Mouse (Mus musculus) hindbrain, embryonic 10.5 days (tissue): ENCODE measurements at regions not wholly inside any gene's neighbourhood (a gene's known extent, or its start where the extent isn't known, plus 50 kb on each side); places are given as distances from the start of the nearest gene placed in this dataset.

Source experiments
- DNase-seq: peaks from one replicate; pipeline ENCODE4 v3.0.0-alpha.2; 2017; ENCODE audit warnings: low spot score
- H3K27ac ChIP-seq: fragments of 300-500 bp; sonication (generic); 2 replicates; pipeline ENCODE4 v1.5.1; 2016; ENCODE audit warnings: mild to moderate bottlenecking, moderate library complexity
- H3K27me3 ChIP-seq: fragments of 300-500 bp; sonication (generic); 2 replicates; pipeline ENCODE4 v1.6.1; 2016; ENCODE audit warnings: mild to moderate bottlenecking; ENCODE audit not compliant: poor library complexity, insufficient read depth, severe bottlenecking
- H3K36me3 ChIP-seq: fragments of 300-500 bp; sonication (generic); 2 replicates; pipeline ENCODE4 v1.6.1; 2016; ENCODE audit warnings: mild to moderate bottlenecking, moderate library complexity
- H3K4me1 ChIP-seq: fragments of 300-500 bp; sonication (generic); replicated peaks from 2 replicates; pipeline ENCODE4 v1.6.1; 2016; ENCODE audit warnings: mild to moderate bottlenecking
- H3K4me3 ChIP-seq: fragments of 300-500 bp; sonication (generic); 2 replicates; pipeline ENCODE4 v1.5.1; 2016; ENCODE audit warnings: mild to moderate bottlenecking, moderate library complexity
- H3K9me3 ChIP-seq: fragments of 300-500 bp; sonication (generic); 2 replicates; pipeline ENCODE4 v1.6.1; 2016; ENCODE audit warnings: mild to moderate bottlenecking, moderate library complexity
- WGBS: fragments of 180-500 bp; shearing (Covaris S2); methylation state at CpG from one replicate; pipeline ENCODE4 v1.1.7; 2016; 5-methylcytosine and 5-hydroxymethylcytosine counted together

DNA sequence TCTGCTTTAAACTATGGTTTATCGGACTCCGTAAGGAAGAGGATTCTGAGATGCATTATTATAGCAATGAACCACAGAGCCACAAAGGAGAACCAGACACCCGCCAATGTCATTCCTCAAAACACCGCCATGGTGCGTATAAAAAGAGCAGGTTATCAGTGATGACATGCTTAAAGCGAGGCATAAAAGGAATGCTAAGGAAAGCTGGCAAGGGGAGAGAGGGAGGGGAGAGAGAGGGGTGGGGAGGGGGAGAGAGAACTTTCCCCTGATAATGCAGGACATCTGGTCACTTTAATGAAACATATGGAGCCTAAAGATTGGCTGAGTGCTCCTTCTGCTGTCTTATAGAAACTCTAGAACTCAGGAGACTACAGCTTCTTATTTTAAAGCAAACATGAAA is 222.8 kb upstream of the Lrig3 start:
- Histone ChIP-seq H3K4me1 (0 out of 2 replicates have a peak, but pooled peaks cover 14% of the 10 kb centered on the region), H3K4me3 (no peak overlapping the region), H3K27ac (no peak overlapping the region), H3K9me3 (no peaks in the 10 kb centered on the region), H3K36me3 (no peaks in the 10 kb centered on the region), H3K27me3 (no peaks in the 10 kb centered on the region)
- no peak for DNase-seq
- WGBS = 69% methylated on average over 6 of the region's 6 CpGs

DNA sequence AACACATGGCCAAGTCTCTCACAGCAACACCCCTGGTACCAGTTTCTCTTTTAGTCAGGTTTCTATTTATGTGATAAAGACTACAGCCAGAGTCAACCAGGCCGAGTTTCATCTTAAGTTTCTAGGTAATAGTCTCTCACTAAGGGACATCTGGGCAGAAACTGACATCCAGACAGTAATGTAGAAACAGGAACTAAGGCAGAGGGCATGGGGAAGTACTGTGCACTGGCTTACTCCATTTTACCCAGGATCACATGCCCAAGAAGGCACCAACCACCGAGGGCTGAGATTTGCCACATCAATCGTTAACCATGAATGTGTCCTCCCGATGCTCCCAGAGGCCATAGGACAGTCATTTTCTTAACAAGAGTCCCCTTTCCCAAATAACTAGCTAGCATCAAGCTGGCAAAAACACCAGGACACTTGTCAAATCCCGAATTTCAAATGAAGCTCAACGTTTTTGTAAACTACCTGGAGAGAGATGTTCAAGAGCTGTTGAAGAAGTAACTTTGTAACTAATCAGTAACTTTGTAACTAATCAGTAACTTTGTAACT is 216.9 kb upstream of the Lrig3 start:
- Histone ChIP-seq H3K27ac (no peak overlapping the region), H3K36me3 (no peaks in the 10 kb centered on the region), H3K4me1 (0 out of 2 replicates have a peak, but pooled peaks cover 8% of the 10 kb centered on the region), H3K27me3 (no peaks in the 10 kb centered on the region), H3K9me3 (no peaks in the 10 kb centered on the region), H3K4me3 (no peak overlapping the region)
- no peak for DNase-seq
- 69% methylated on average over 6 of the region's 6 CpGs for WGBS

GRCm38 (mm10) chr10:125752506-125753218 is 213.3 kb upstream of the Lrig3 start:
- Histone ChIP-seq H3K27me3 (no peaks in the 10 kb centered on the region), H3K36me3 (no peaks in the 10 kb centered on the region), H3K4me1 (0 out of 2 replicates have a peak, but pooled peaks cover 2% of the 10 kb centered on the region), H3K4me3 (no peak overlapping the region), H3K27ac (no peak overlapping the region), H3K9me3 (no peaks in the 10 kb centered on the region)
- no peak for DNase-seq
- WGBS = 82% methylated on average over 10 of the region's 10 CpGs

- WGBS = 94% methylated on average over 3 of the region's 3 CpGs
- H3K27me3 ChIP-seq = no peaks in the 10 kb centered on the region
- H3K27ac ChIP-seq = no peak overlapping the region
- peaks cover 6% of the 10 kb centered on the region; the same call in 1 of the 2 replicates for H3K9me3 ChIP-seq
- no peaks in the 10 kb centered on the region for H3K4me1 ChIP-seq
- H3K36me3 ChIP-seq = no peaks in the 10 kb centered on the region
- H3K4me3 ChIP-seq = no peak overlapping the region
- DNase-seq = no peak
Observed at GRCm38 (mm10) chr10:125759171-125759570, 206.8 kb upstream of the Lrig3 start.

GRCm38 (mm10) chr10:125762367-125763068 is 203.4 kb upstream of the Lrig3 start:
- DNase-seq = no peak
- WGBS = 84% methylated on average over 16 of the region's 16 CpGs
- Histone ChIP-seq H3K4me3 (no peak overlapping the region), H3K27me3 (no peaks in the 10 kb centered on the region), H3K27ac (no peak overlapping the region), H3K36me3 (no peaks in the 10 kb centered on the region), H3K4me1 (no peaks in the 10 kb centered on the region), H3K9me3 (peaks cover 6% of the 10 kb centered on the region; the same call in 1 of the 2 replicates)

- Histone ChIP-seq H3K4me3 (no peak overlapping the region), H3K27me3 (no peaks in the 10 kb centered on the region), H3K9me3 (peaks cover 6% of the 10 kb centered on the region; the same call in 1 of the 2 replicates), H3K4me1 (no peaks in the 10 kb centered on the region), H3K27ac (no peak overlapping the region), H3K36me3 (no peaks in the 10 kb centered on the region)
- 58% methylated on average over 10 of the region's 10 CpGs for WGBS
- DNase-seq = peak; percentile 52
Observed at GRCm38 (mm10) chr10:125764402-125765102, 201.4 kb upstream of the Lrig3 start.

GRCm38 (mm10) chr10:125765103-125765820 is 200.7 kb upstream of the Lrig3 start:
- Histone ChIP-seq H3K9me3 (peaks cover 6% of the 10 kb centered on the region; the same call in 1 of the 2 replicates), H3K27ac (no peak overlapping the region), H3K4me1 (no peaks in the 10 kb centered on the region), H3K4me3 (no peak overlapping the region), H3K36me3 (no peaks in the 10 kb centered on the region), H3K27me3 (no peaks in the 10 kb centered on the region)
- WGBS = 76% methylated on average over 10 of the region's 10 CpGs
- DNase-seq = no peak

DNA sequence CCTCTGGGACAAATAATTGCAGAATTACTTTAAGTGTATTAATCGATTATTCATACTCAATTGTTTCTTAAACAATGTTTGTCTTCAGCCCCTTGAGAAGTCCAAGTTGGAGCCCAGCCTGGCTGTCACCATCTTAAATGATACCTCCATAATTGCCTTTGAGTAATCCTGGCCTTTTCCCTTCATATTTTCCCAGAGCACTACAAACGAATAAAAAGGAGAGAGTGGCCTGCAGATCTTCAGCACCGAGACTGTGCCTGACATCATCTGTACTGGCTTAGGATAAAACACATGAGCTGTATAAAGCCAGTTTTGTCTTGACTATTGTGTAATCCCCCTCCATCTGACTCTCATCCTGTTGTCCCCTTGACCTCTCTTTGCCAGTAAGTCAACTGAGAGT is 197.7 kb upstream of the Lrig3 start:
- no peak for DNase-seq
- Histone ChIP-seq H3K4me3 (no peak overlapping the region), H3K4me1 (no peaks in the 10 kb centered on the region), H3K36me3 (no peaks in the 10 kb centered on the region), H3K9me3 (no peaks in the 10 kb centered on the region), H3K27ac (no peak overlapping the region), H3K27me3 (no peaks in the 10 kb centered on the region)
- WGBS = 81% methylated on average over 3 of the region's 3 CpGs

DNA sequence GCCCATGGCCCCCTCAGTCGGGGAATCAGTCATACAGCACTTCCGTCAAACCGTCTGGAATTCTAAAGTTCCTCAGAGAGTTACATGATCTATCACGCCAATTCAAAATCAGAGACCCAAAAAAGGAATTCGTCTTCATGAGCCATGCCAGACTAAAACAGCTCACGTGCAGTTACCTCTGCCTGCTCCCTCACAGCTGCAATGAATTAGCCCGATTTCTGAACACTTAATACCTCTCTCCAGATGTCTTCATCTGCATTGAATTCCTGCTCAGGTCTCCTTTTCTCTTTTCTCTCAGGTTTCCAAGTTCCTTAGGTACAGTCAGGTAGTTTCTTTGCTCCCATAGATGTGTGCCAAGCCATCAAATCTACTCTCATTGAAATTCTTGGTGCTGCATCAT is 192.4 kb upstream of the Lrig3 start:
- no peak overlapping the region for H3K27ac ChIP-seq
- no peaks in the 10 kb centered on the region for H3K36me3 ChIP-seq
- no peak for DNase-seq
- H3K9me3 ChIP-seq = no peaks in the 10 kb centered on the region
- WGBS = 69% methylated on average over 7 of the region's 7 CpGs
- H3K4me1 ChIP-seq = no peaks in the 10 kb centered on the region
- no peaks in the 10 kb centered on the region for H3K27me3 ChIP-seq
- H3K4me3 ChIP-seq = no peak overlapping the region

DNA sequence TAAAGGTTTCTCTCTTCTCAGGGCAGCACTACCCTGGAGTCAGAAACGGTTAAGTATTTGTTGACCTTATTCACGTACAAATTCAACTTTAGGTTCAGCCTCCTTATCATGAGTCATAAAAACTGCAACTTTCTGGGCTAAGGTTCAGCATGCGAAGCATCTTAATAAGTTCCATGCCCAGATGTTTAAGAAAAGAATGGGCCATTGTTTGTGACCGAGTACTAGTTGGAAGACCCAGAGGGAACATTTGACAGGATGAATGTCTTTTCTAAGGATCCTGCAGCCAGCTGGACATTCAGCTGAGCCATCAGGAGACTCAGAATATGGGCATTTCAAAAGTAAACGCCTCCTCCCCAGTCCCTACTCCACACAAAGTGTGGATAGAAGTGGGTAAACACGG is 183.5 kb upstream of the Lrig3 start:
- Histone ChIP-seq H3K36me3 (no peaks in the 10 kb centered on the region), H3K4me3 (no peak overlapping the region), H3K9me3 (no peaks in the 10 kb centered on the region), H3K27me3 (no peaks in the 10 kb centered on the region; the same call in 1 of the 2 replicates), H3K4me1 (peaks cover 26% of the 10 kb centered on the region), H3K27ac (no peak overlapping the region)
- no peak for DNase-seq
- WGBS = 54% methylated on average over 6 of the region's 6 CpGs

- 28% methylated on average over 2 of the region's 2 CpGs for WGBS
- Histone ChIP-seq H3K27ac (0 out of 2 replicates have a peak overlapping the region, but pooled peaks have one; percentile 86), H3K36me3 (no peaks in the 10 kb centered on the region), H3K9me3 (no peaks in the 10 kb centered on the region), H3K4me1 (peaks cover 31% of the 10 kb centered on the region), H3K27me3 (no peaks in the 10 kb centered on the region; the same call in 1 of the 2 replicates), H3K4me3 (no peak overlapping the region)
- DNase-seq = peak; percentile 57
Observed at GRCm38 (mm10) chr10:125784896-125785295, 181.1 kb upstream of the Lrig3 start.
